Comparison of ENCODE assay signal across 12 mouse cellular contexts in the genomic region with DNA sequence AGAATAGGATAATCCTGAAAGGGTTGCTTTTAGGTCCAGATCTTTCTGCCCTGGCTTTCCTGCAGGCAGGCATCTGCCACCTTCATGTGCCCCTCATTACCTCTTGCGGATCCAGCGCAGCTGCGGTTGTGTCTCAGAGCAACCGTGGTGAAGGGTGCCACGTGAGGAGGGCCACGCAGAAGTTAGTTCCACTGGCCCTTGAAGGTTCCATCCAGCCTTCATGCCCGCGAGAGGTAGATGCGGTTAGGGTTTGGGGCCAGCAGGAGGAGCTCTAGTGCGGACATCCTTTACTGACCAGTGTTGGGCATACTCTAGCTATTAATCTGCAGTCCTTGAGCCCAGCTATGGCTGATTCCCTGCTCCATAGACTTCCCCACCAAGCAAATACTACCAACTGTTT. TPM values are rescaled to one million over a fixed set of nuclear protein-coding genes. Genes with fewer than 3 reads are reported as not detected.
DNase-seq lines count a peak whose midpoint lies in the region; ATAC-seq and TF ChIP-seq lines count a peak whose summit lies in the region.
"Had no signal": no experiment of that assay in that cellular context is flagged by ENCODE, and none has a peak within 500 bp of the region (broad histone marks: within the 10 kb centered on the region; RNA-seq: fewer than 3 reads in every experiment).

A gene (minus strand): TSS at position 149 of the 400 bp plus-strand sequence.

- H3K4me1 ChIP-seq in liver, embryonic 12.5 days, result no peaks in the 10 kb centered on the region
- no peaks in the 10 kb centered on the region for H3K4me1 ChIP-seq in thymus, adult 2 months (replicated peaks; ENCODE audit: control insufficient read depth, insufficient read depth, low read length)
- no peaks in the 10 kb centered on the region for H3K4me1 ChIP-seq in forebrain, postnatal 0 days (ENCODE audit: insufficient read depth)
- H3K4me1 ChIP-seq: stomach, embryonic 15.5 days had no signal

- no peaks in the 10 kb centered on the region for H3K36me3 ChIP-seq in liver, embryonic 12.5 days
- H3K36me3 ChIP-seq in thymus, adult 2 months (ENCODE audit: control insufficient read depth, insufficient read depth, low read length), result no peaks in the 10 kb centered on the region
- no peaks in the 10 kb centered on the region for H3K36me3 ChIP-seq in forebrain, postnatal 0 days (ENCODE audit: insufficient read depth)
- H3K36me3 ChIP-seq: stomach, embryonic 15.5 days had no signal

- no peak within 1 kb of the TSS for H3K9ac ChIP-seq in liver, embryonic 12.5 days
- H3K9ac ChIP-seq in forebrain, postnatal 0 days, result no peak within 1 kb of the TSS
- H3K9ac ChIP-seq: stomach, embryonic 15.5 days had no signal

- peak; percentile 8 for DNase-seq in liver
- DNase-seq in adrenal gland, postnatal 10 days, result peak; percentile 7
- DNase-seq in lung, postnatal 25 days (ENCODE audit: low spot score), result peak; percentile 14
- peak; percentile 38 for DNase-seq in thymus, adult 2 months
- DNase-seq in forebrain, postnatal 0 days, result no peak
- no peak for DNase-seq in urinary bladder, postnatal 25 days (ENCODE audit: low spot score)
- DNase-seq in gastrocnemius, adult 8-10 months (ENCODE audit: low spot score in 2 of 2), result no peak
- DNase-seq: cerebellum, adult 11-12 months had no signal

- WGBS in liver, embryonic 12.5 days (ENCODE audit: insufficient replicate concordance), result 25% methylated on average over 10 of the region's 10 CpGs
- WGBS in thymus, adult 2 months, result 39% methylated on average over 10 of the region's 10 CpGs
- 39% methylated on average over 10 of the region's 10 CpGs for WGBS in forebrain, postnatal 0 days

- no peaks in the 10 kb centered on the region for H3K9me3 ChIP-seq in liver, embryonic 12.5 days (replicated peaks)
- no peaks in the 10 kb centered on the region for H3K9me3 ChIP-seq in forebrain, postnatal 0 days (ENCODE audit: low read length)
- H3K9me3 ChIP-seq: stomach, embryonic 15.5 days had no signal

- no peak within 1 kb of the TSS for H3K27ac ChIP-seq in liver, embryonic 12.5 days
- no peak within 1 kb of the TSS for H3K27ac ChIP-seq in thymus, adult 2 months (ENCODE audit: control insufficient read depth, insufficient read depth, low read length)
- H3K27ac ChIP-seq in forebrain, postnatal 0 days (ENCODE audit: low read depth, low read length), result no peak within 1 kb of the TSS
- H3K27ac ChIP-seq: stomach, embryonic 15.5 days had no signal

- no peak for TF ChIP-seq POLR2A in thymus, adult 2 months (IDR thresholded peaks at IDR 0.05; ENCODE audit: control insufficient read depth, extremely low read depth, insufficient read depth, low read length, poor library complexity)

- ATAC-seq in liver, embryonic 12.5 days, result no peak
- ATAC-seq in forebrain, postnatal 0 days, result no peak

- no peaks in the 10 kb centered on the region for H3K27me3 ChIP-seq in liver, embryonic 12.5 days (replicated peaks)
- H3K27me3 ChIP-seq in thymus, adult 2 months (ENCODE audit: control insufficient read depth, insufficient read depth, low read length), result no peaks in the 10 kb centered on the region
- H3K27me3 ChIP-seq in forebrain, postnatal 0 days (ENCODE audit: insufficient read depth, low read length), result no peaks in the 10 kb centered on the region
- H3K27me3 ChIP-seq: stomach, embryonic 15.5 days had no signal

- H3K4me3 ChIP-seq in liver, embryonic 12.5 days, result no peak within 1 kb of the TSS
- no peak within 1 kb of the TSS for H3K4me3 ChIP-seq in thymus, adult 2 months (ENCODE audit: control insufficient read depth, insufficient read depth, low read length)
- H3K4me3 ChIP-seq in forebrain, postnatal 0 days (ENCODE audit: low read depth, low read length), result no peak within 1 kb of the TSS
- H3K4me3 ChIP-seq: stomach, embryonic 15.5 days had no signal

- TF ChIP-seq CTCF in thymus, adult 2 months (IDR thresholded peaks at IDR 0.05; ENCODE audit: borderline replicate concordance, control insufficient read depth, extremely low read depth, insufficient read depth, low read length, poor library complexity), result peak; percentile 41; the same call in 1 of the 2 replicates
- no peak for TF ChIP-seq CTCF in forebrain, postnatal 0 days (IDR thresholded peaks at IDR 0.05; ENCODE audit: low read depth)

- no peak within 1 kb of the TSS for H3K4me2 ChIP-seq in liver, embryonic 12.5 days
- no peak within 1 kb of the TSS for H3K4me2 ChIP-seq in forebrain, postnatal 0 days (ENCODE audit: low read depth)
- H3K4me2 ChIP-seq: stomach, embryonic 15.5 days had no signal

RNA-seq across cellular contexts. Expression of the gene that starts here (rescaled TPM):
- not detected in 2 replicates for polyA plus RNA-seq in liver, embryonic 12.5 days (2016; fragmentation: Nextera tagmentation; extraction: Ambion mirVana)
- total RNA-seq in adrenal gland, postnatal 10 days (2021), result not detected
- not detected in 2 replicates for polyA plus RNA-seq in thymus, adult 2 months (2012; rRNA removed)
- not detected in 2 replicates for total RNA-seq in forebrain, postnatal 0 days (2014; rRNA removed)
- not detected in 2 replicates for polyA plus RNA-seq in forebrain, postnatal 0 days (2015; fragmentation: Nextera tagmentation; extraction: Ambion mirVana)
- not detected for total RNA-seq in gastrocnemius, adult 8-10 months (2022)
- total RNA-seq: heart, postnatal 14 days had no signal
- polyA plus RNA-seq: lung, embryonic 16.5 days; stomach, embryonic 15.5 days had no signal

Comparison
In these comparisons a context has a peak if more than half of its experiments do, and no peak if none do; other contexts are left out.
1. Peak in DNase-seq in adrenal gland, postnatal 10 days; RNA of the gene not detected or under 1 TPM.
2. Peak in DNase-seq in thymus, adult 2 months; RNA of the gene not detected or under 1 TPM.
3. DNase-seq: peak in liver (single experiment) and lung, postnatal 25 days (single experiment); none in forebrain, postnatal 0 days (single experiment), urinary bladder, postnatal 25 days (single experiment) and gastrocnemius, adult 8-10 months (0 of 2).